Mouse (Mus musculus) lung, adult 2 months (tissue): Measurements from ENCODE around the gene Slc7a5. TPM values are rescaled to one million over a fixed set of nuclear protein-coding genes. Genes with fewer than 3 reads are reported as not detected.
A peak's percentile ranks its signal among the peaks of the same experiment; 100 is the strongest.

Experiments used
- DNase-seq: peaks from one replicate; pipeline ENCODE4 v3.0.0; 2022
- H3K4me1 ChIP-seq: fragments of 200-500 bp; 2 replicates; pipeline ENCODE4 v1.6.1; 2011; ENCODE audit warnings: low read length; ENCODE audit not compliant: control insufficient read depth, insufficient read depth
- H3K4me3 ChIP-seq: fragments of 200-500 bp; replicated peaks from 2 replicates; pipeline ENCODE3; 2011; ENCODE audit warnings: low read depth, mild to moderate bottlenecking, control low read depth, low read length; ENCODE audit errors: extremely low read depth
- CTCF ChIP-seq: fragments of 200-500 bp; IDR thresholded peaks from 2 replicates; pipeline ENCODE4 v1.5.1; 2011; ENCODE audit warnings: mild to moderate bottlenecking, low read length, control low read depth; ENCODE audit not compliant: insufficient read depth
- POLR2A ChIP-seq: fragments of 200-500 bp; IDR thresholded peaks from 2 replicates; pipeline ENCODE4 v1.6.1; 2011; ENCODE audit warnings: low read depth, mild to moderate bottlenecking, control low read depth, low read length, borderline replicate concordance; ENCODE audit errors: extremely low read depth
- WGBS: fragments of 180-500 bp; shearing (Covaris S2); methylation state at CpG from one replicate; pipeline ENCODE4 v1.1.7; 2018; 5-methylcytosine and 5-hydroxymethylcytosine counted together
- polyA plus RNA-seq: library from polyadenylated mRNA; depleted of rRNA; stranded (reverse); fragments of >200 nt; gene quantifications from 2 replicates; pipeline ENCODE4 v1.2.3, GENCODE M21; 2012

Slc7a5 gene
- polyA plus RNA-seq, 1 experiment, result 12.1 TPM

DNA sequence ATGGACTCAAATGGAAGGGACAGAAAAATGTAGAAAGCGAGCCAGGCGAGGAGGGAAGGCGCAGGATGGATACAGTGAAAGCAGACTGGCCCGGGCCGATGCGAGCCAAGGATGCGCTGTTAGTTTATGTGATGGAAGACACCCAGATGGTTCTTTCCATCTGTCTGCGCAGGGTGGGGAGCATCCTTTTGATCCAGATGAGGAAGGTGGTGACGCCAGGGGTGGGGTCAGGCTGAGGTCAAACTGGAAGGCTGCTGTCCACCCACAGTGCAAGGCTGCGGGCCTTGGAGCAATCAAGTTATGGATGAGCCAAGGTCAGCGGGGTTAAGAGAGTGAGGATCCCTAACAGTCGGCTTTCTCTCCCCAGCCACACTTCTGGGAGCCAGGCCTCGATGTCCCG is 28.9 kb upstream of the Slc7a5 start:
- no peaks in the 10 kb centered on the region for H3K4me1 ChIP-seq
- H3K4me3 ChIP-seq, result no peak overlapping the region
- DNase-seq, result no peak
- 46% methylated on average over 14 of the region's 14 CpGs for WGBS
- TF ChIP-seq CTCF (no peak), POLR2A (no peak)

DNA sequence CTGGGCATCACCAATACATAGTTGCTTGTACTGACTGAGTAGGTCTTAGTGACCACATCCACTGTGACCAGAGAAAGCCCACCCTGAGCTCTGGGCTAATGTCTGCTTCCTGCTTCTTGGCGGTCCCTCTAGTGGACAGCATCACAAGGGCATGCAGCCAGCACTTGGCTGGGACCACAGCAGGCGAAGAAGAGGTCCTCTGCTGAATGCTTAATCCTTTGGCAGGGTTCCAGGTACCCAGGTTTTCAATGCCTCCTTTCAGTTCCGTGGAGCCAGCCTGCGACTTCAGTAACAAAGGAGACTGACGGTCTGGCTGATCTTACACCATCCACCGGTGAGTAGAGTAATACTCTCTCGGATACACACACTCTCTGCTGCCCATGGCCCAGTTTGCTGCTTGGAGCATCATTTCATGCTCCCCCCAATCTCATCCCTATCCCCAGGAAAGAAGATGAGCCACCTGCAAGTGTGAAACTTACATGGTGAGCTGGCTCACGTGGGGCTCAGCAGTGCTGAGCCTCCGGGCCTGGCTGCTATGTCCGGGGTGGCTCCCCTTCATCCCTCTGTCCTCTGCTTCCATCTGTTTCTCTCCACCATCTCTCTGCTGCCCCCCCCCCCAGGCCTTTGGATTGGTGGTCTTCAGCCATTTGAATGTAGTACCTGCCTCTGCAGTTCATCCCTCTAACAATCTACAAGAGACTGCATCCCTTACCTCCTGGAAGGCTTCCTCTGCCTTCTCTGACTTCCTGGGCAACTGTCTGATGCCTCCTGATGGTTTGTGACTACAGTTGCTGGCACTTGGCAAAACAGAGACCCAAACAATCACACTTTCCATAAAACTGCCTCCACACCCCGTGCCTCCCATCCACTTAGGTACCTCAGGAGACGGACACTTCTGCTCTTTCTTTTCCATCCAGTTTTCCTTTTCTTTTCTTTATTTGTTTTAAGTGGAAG is 28.1 kb upstream of the Slc7a5 start:
- no peak for DNase-seq
- TF ChIP-seq CTCF (0 out of 2 replicates have a peak, but pooled peaks have one; percentile 9), POLR2A (no peak)
- 52% methylated on average over 12 of the region's 12 CpGs for WGBS
- H3K4me1 ChIP-seq, result no peaks in the 10 kb centered on the region
- H3K4me3 ChIP-seq, result no peak overlapping the region

DNA sequence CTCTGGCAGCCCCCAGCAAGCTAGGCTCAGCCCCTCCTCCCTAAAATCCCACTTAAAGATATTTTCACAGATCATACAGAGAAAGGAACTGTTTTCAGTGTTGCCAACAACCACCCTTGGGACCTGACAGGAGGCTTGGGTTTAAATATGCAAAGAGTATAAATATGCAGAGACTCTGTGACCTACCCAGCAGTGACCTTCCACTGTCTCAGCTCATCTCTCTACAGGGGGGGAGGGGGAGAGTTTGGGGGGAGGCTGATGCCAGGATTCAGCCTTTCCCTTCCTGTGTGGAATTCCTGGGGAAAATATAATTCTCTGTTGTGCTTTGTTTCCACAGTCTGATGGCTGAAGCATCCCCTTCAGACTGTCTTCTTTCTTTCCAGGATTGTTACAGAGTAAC is 27.4 kb upstream of the Slc7a5 start:
- DNase-seq, result no peak

GRCm38 (mm10) chr8:121934506-121934905 is 27.0 kb upstream of the Slc7a5 start:
- WGBS, result 33% methylated on average over 4 of the region's 4 CpGs
- Histone ChIP-seq H3K4me1 (no peaks in the 10 kb centered on the region), H3K4me3 (no peak overlapping the region)
- DNase-seq, result peak; percentile 24
- TF ChIP-seq POLR2A, result no peak
- TF ChIP-seq CTCF, result peak; percentile 34; the same call in 1 of the 2 replicates

More for the DNA sequence above, 27.4 kb upstream of the Slc7a5 start:
- TF ChIP-seq POLR2A, result no peak
- no peak overlapping the region for H3K4me3 ChIP-seq
- no peaks in the 10 kb centered on the region for H3K4me1 ChIP-seq

- Histone ChIP-seq H3K4me1 (no peaks in the 10 kb centered on the region), H3K4me3 (no peak overlapping the region)
- TF ChIP-seq POLR2A, result no peak
- no peak for TF ChIP-seq CTCF
- whole genome bisulfite sequencing, result 80% methylated on average over 14 of the region's 14 CpGs
- no peak for DNase-seq
Measured at GRCm38 (mm10) chr8:121932668-121933520, 25.4 kb upstream of the Slc7a5 start.

DNA sequence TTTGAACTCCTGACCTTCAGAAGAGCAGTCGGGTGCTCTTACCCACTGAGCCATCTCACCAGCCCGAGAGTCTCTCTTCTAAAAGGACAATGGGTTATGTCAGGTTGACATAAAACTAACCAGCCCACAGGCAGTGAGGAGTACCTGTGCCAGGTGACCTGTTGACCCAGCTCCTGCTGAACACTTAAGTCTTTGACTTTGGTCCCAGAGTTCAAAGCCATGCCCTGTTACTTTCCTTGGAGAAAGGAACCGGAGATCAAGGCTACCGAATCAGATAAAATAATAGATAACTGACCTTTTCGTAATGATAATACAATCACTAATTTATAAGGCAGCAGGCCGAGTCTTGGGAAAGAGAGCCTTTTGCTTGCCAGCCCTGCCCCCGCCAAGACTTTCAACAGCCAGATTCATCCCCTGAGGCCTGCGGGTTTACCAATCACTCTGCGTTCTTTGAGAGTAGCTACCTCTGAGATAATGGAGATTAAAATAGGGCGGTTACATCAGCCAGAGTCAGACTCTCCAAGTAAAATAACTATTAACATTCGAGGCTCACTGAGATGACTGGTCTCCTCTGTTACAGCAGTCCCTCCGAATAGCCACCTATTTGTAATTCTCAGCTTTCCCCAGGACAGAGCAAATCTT is 24.7 kb upstream of the Slc7a5 start:
- 76% methylated on average over 12 of the region's 12 CpGs for WGBS
- TF ChIP-seq CTCF (no peak), POLR2A (no peak)
- Histone ChIP-seq H3K4me1 (no peaks in the 10 kb centered on the region), H3K4me3 (no peak overlapping the region)
- no peak for DNase-seq

- TF ChIP-seq POLR2A (no peak), CTCF (no peak)
- Histone ChIP-seq H3K4me3 (no peak overlapping the region), H3K4me1 (no peaks in the 10 kb centered on the region)
- 82% methylated on average over 7 of the region's 7 CpGs for WGBS
- DNase-seq, result no peak
Measured at GRCm38 (mm10) chr8:121931571-121931970, 24.1 kb upstream of the Slc7a5 start.

- TF ChIP-seq CTCF (no peak), POLR2A (no peak)
- DNase-seq, result no peak
- Histone ChIP-seq H3K4me3 (no peak overlapping the region), H3K4me1 (no peaks in the 10 kb centered on the region)
- 83% methylated on average over 4 of the region's 4 CpGs for WGBS
Measured at GRCm38 (mm10) chr8:121930047-121930446, 22.6 kb upstream of the Slc7a5 start.

GRCm38 (mm10) chr8:121927316-121927715 is 19.8 kb upstream of the Slc7a5 start:
- TF ChIP-seq POLR2A (no peak), CTCF (peak; percentile 59)
- 32% methylated on average over 8 of the region's 8 CpGs for WGBS
- DNase-seq, result peak; percentile 37
- Histone ChIP-seq H3K4me3 (no peak overlapping the region), H3K4me1 (peaks cover under 1% of the 10 kb centered on the region)
